Mouse (Mus musculus) bone marrow, adult 2 months (tissue): ENCODE measurements around the gene Ctbp2. TPM values are rescaled to one million over a fixed set of nuclear protein-coding genes. Genes with fewer than 3 reads are reported as not detected.

ENCODE experiments used
- H3K27ac ChIP-seq: fragments of 200-500 bp; 2 replicates; pipeline ENCODE4 v1.5.1; 2012; ENCODE audit warnings: low read depth, mild to moderate bottlenecking, control low read depth, inconsistent platforms, low read length; ENCODE audit not compliant: control insufficient read depth, poor library complexity, insufficient read depth
- H3K4me1 ChIP-seq: fragments of 200-500 bp; 2 replicates; pipeline ENCODE4 v1.6.1; 2011; ENCODE audit warnings: low read length; ENCODE audit not compliant: control insufficient read depth, insufficient read depth
- H3K4me3 ChIP-seq: fragments of 200-500 bp; replicated peaks from 2 replicates; pipeline ENCODE3; 2011; ENCODE audit warnings: mild to moderate bottlenecking, low read depth, low read length, control low read depth; ENCODE audit not compliant: control insufficient read depth
- CTCF ChIP-seq: fragments of 200-500 bp; IDR thresholded peaks from 2 replicates; pipeline ENCODE4 v1.5.1; 2011; ENCODE audit warnings: low read length, control low read depth; ENCODE audit not compliant: control insufficient read depth, insufficient read depth
- POLR2A ChIP-seq: fragments of 200-500 bp; IDR thresholded peaks from 2 replicates; pipeline ENCODE4 v1.6.1; 2011; ENCODE audit warnings: low read depth, mild to moderate bottlenecking, control low read depth, low read length, borderline replicate concordance; ENCODE audit not compliant: control insufficient read depth
- WGBS: fragments of 180-500 bp; shearing (Covaris S2); methylation state at CpG from one replicate; pipeline ENCODE4 v1.1.7; 2018; 5-methylcytosine and 5-hydroxymethylcytosine counted together
- polyA plus RNA-seq: library from polyadenylated mRNA; stranded (reverse); fragments of >200 nt; gene quantifications from 2 replicates; pipeline ENCODE4 v1.2.4, GENCODE M21; 2011; ENCODE audit warnings: low replicate concordance; ENCODE audit not compliant: missing spikeins, insufficient read depth, insufficient read length

Ctbp2 gene
- polyA plus RNA-seq, 1 experiment: 33.5 TPM

DNA sequence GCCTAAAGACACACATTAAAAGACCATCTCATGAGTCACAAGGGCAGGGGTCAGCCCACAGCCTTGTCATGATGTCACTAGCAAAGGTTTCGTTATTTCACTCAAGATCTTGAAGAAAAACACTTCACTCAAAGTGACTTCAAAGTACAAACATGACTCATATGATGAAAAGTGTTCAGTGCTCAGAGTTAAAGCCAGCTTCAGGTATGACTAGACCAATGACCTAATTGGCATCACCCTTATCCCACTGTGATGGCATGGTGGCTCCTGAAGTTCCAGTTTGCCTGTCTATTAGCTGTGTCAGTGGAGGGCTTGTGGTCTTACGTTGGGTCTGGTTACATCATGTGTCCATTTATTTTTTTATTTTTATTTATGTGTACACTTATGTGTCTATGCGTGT lies 35.4 kb upstream of the Ctbp2 start:
- no peaks in the 10 kb centered on the region; the same call in 1 of the 2 replicates for H3K4me1 ChIP-seq
- H3K4me3 ChIP-seq: no peak overlapping the region
- TF ChIP-seq POLR2A: no peak
- no peak for TF ChIP-seq CTCF
- 81% methylated on average over 3 of the region's 3 CpGs for WGBS
- no peak overlapping the region for H3K27ac ChIP-seq

DNA sequence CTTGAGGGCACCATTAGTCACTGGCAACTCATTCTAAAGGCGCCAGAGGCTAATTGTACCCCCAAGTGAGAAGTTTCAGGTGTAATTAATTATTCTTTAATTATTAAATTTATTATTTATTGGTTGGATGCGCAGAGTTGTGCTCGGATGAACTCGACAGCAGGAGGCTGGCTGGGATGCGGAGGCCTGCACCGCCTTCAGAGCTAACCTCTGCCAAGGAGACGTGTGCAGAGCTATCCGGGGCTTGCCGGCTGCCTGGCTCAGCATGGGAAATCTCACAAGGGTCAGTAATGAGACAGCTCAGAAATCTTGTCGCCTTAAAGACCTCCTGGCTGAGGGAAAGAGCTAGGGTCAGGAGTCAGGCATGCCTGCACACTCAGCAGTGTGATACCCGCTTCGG lies 31.5 kb upstream of the Ctbp2 start:
- 83% methylated on average over 12 of the region's 12 CpGs for WGBS
- TF ChIP-seq POLR2A: no peak
- TF ChIP-seq CTCF: no peak
- H3K4me3 ChIP-seq: no peak overlapping the region
- no peaks in the 10 kb centered on the region for H3K4me1 ChIP-seq
- no peak overlapping the region for H3K27ac ChIP-seq

DNA sequence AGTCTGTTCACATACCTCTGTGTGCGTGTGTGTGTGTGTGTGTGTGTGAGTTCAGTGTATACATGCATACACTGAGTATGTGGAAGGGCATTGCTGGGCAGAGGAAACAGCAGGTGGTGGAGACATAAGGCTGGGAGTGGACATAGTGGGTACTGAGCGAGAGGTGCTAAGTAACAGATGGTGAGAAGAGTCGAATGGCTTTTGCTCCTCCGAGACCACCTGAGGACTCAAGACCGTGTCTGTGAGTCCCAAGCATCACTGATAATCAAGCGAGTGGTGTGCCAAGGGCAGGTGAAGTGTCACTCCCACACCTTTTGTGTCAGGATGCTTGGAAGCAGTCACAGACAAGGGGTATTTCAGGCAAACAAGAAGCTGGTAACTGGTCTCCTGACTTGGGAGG lies 30.7 kb upstream of the Ctbp2 start:
- TF ChIP-seq POLR2A (no peak), CTCF (no peak)
- WGBS: 82% methylated on average over 6 of the region's 6 CpGs
- H3K27ac ChIP-seq: no peak overlapping the region
- no peaks in the 10 kb centered on the region for H3K4me1 ChIP-seq
- H3K4me3 ChIP-seq: no peak overlapping the region

DNA sequence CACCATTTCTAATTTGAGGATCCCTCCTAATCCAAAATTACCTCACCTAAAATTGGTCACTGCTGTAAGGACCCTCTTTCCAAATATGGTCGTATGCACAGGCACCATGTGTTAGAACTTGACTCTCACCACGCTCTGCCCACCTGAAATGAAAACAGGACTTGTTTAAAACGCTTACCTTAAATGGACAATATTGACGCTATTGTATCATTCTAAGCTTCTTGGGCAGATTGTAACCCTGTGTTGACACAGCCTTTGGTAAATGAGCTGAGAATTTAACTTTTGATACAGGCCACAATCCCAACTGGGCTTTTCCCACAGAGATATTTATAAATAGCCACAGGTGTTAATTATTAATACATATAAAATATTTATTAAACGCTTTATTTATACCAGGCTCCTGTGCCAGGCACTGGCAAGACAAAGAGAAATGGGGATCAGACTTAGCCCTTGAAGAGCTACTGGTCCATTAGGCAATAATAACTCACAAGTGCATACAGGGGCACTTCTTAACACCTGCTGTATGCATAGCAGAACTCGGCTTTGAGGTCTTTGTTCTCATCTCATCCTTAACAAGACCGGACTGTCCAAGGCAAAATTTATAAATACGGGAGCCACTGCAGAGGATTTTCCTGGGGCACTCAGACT lies 15.7 kb upstream of the Ctbp2 start:
- H3K4me1 ChIP-seq: no peaks in the 10 kb centered on the region
- no peak overlapping the region for H3K4me3 ChIP-seq
- TF ChIP-seq CTCF (no peak), POLR2A (no peak)
- H3K27ac ChIP-seq: no peak overlapping the region
- 82% methylated on average over 8 of the region's 8 CpGs for WGBS

DNA sequence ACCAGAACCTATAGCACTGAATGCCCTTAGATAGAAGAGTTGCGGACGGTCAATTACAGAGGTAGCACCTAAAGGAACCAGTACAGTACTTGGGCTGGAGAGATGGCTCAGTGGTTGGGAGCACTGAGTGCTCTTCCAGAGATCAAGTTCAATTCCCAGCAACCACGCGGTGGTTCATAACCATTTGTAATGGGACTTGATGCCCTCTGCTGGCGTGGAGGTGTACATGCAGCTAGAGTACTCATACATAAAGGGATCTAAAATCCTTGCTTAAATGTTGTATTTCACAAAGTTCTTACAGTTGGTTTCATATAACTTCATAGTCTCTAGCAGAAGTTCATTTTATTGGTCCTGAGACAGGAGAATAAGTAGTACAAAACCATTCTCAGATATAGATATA lies 9.4 kb upstream of the Ctbp2 start:
- TF ChIP-seq CTCF (peak; percentile 52; the same call in 1 of the 2 replicates), POLR2A (no peak)
- Histone ChIP-seq H3K4me3 (no peak overlapping the region), H3K27ac (no peak overlapping the region), H3K4me1 (no peaks in the 10 kb centered on the region)
- WGBS: 82% methylated on average over 5 of the region's 5 CpGs

DNA sequence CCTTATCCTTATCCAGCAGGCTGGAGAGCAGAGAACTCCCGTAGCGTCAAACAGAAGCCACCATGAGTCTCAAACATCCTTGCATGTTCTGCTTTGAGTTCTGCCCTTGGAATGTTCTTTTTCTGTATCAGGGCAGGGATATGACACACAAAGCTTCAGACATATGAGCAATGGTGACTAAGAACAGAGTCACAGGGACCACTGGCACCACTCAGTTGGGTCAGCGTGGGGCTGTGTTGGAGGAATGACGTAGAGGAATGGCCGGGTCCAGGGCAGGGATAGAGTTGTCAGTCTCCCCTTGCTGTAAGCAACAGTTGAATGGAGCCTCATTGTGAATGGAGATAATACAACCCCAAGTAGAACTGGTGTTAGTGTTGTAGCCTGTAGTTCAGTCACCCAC lies 8.5 kb upstream of the Ctbp2 start:
- 91% methylated on average over 5 of the region's 5 CpGs for WGBS
- Histone ChIP-seq H3K27ac (no peak overlapping the region), H3K4me3 (no peak overlapping the region), H3K4me1 (no peaks in the 10 kb centered on the region; the same call in 1 of the 2 replicates)
- TF ChIP-seq CTCF: no peak
- no peak for TF ChIP-seq POLR2A

DNA sequence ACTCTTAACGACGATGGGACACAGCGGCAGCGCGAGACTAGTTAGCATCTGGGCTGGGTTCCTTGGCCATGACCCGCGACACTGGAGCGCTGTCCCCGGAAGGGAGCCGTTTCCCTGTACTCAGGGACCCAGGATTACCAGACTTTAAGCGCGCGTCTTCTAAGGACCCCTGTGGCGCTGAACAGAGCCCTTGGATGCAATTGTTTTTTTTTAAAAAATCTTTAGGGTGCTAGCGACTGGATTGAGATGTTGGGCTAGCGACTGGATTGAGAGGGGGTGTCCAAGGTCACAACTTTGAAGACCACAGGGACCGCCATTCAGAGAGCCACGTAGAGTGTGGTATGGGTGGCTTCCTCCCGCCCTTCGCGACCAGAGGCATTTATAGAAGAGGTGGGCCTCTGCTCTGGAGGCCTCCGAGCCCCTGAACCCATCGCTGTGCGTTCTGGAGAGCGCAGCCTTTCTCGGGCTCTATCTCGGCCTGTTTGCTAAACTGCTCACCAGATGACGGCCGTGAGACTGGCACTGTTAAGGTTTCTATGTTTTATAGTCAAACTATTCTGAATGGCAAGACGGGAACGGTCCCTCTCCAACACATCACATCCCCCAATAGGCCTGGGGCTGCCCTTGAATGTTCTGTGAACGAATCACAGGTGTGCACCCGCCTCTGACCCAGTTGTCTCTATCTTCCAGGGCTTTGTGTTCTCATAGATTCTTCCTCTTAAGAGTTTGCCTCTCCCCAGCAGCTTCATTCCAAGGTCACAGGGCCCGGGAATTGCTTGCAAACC lies 739 bp upstream of the Ctbp2 start:
- Histone ChIP-seq H3K27ac (no peak overlapping the region; the same call in 1 of the 2 replicates), H3K4me1 (no peaks in the 10 kb centered on the region; the same call in 1 of the 2 replicates), H3K4me3 (peak overlapping the region; percentile 58)
- TF ChIP-seq POLR2A (no peak), CTCF (no peak)
- WGBS: 50% methylated on average over 34 of the region's 34 CpGs

DNA sequence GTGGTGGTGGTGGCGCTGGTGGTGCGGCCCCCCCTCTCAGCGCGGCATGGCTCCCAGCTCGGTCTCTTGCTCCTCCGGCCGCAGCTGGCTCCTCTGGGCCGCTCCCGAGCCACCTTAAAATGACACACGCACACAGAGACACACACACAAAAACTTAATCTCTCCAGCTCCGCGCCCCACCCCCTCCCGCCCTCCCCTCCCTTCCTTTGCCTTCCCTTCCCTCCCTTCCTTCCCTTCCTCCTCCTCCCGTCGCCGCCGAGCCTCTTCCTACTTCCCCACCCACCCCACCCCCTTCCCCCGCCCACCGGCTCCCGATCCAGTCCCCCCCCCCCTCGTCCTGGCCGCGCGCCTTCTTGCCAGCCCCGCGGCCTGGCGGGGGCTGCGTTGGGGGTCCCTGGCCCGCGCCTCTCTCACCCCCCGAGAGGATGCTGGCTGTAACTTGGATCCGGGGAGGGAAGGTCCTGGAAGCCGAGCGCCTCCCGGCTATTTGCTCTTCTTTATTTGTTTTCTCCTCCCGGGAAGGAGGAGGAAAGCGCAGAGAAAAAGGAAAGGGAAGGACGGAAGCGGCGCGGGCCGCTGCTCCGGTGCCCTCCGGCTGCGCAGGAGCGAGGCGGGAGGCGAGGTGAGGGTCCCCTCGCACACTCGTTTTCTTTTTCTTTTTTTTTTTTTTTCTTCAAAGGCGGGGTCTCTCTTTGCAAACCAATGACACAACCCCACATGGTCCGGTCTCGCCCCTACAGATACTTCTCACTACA lies 733 bp downstream of the Ctbp2 start, which contains the start of gene Fgfr2:
TSS of gene Fgfr2 (minus strand) at position 107 of the 755 bp plus-strand sequence.
- Histone ChIP-seq H3K4me3 (peak within 1 kb of the TSS; percentile 69), H3K27ac (peak within 1 kb of the TSS; percentile 80), H3K4me1 (no peaks in the 10 kb centered on the region; the same call in 1 of the 2 replicates)
- under 1% methylated on average over 45 of the region's 53 CpGs for WGBS
- TF ChIP-seq CTCF (no peak), POLR2A (peak; percentile 5; the same call in 1 of the 2 replicates)
